Mouse (Mus musculus) neural tube, embryonic 10.5 days (tissue): ENCODE measurements around the gene Csk.

Experiments
- DNase-seq: peaks from one replicate; pipeline ENCODE4 v3.0.0-alpha.2; 2017; ENCODE audit warnings: low spot score; ENCODE audit errors: extremely low spot score

Csk gene

GRCm38 (mm10) chr9:57653283-57653682, at the start of gene Csk:
TSS of gene Csk (minus strand) at chr9:57653631.
- no peak for DNase-seq

DNA sequence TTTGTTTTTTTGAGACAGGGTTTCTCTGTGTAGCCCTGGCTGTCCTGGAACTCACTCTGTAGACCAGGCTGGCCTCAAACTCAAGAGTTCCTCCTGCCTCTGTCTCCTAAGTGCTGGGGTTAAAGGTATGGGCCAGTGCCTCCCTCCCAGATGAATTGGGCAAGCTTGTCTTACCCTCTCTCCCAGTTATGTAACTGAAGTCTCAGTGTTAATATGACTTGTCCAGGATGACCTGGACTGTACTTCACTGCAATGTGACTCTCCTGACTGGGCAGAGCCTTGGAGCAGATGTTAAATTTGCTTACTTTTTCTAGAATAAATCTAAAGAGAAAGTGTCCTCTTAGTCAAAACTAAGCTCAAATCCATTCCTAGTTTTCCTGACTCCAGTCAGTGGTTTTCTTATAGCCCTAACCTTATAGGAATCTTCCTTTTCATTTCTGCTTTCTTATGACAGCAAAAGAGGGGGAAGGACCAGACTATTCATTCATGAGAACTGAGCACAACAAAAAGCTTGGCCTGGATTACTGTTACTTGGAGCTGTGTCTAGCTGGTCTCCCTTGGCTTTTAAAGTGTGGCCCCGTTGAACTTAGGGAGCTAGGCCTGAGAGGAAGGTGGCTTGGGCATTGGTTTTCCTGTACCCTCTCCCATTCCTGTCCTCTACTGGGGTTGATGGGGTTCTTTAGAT, 45.2 kb upstream of the Csk start:
- DNase-seq = no peak

DNA sequence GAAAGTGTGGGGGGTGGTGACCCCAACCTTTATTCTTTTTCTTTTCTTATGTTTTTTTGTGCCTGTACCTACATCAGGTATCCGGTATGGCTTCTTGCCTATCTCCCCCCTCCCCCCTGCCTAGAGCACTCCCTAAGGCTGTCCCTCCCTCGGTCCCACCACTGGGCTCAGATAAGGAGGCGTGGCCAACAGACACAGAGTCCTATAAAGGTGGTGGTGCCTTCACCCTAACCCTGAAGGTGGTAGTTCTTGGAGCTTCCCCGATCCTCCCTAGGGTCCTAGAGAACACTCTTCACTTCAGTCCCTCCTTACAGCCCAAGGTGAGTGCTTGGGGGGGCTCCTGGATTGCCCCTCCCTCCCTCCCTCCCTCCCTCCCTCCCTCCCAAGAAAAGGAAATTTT, 43.9 kb upstream of the Csk start:
- DNase-seq = no peak

DNA sequence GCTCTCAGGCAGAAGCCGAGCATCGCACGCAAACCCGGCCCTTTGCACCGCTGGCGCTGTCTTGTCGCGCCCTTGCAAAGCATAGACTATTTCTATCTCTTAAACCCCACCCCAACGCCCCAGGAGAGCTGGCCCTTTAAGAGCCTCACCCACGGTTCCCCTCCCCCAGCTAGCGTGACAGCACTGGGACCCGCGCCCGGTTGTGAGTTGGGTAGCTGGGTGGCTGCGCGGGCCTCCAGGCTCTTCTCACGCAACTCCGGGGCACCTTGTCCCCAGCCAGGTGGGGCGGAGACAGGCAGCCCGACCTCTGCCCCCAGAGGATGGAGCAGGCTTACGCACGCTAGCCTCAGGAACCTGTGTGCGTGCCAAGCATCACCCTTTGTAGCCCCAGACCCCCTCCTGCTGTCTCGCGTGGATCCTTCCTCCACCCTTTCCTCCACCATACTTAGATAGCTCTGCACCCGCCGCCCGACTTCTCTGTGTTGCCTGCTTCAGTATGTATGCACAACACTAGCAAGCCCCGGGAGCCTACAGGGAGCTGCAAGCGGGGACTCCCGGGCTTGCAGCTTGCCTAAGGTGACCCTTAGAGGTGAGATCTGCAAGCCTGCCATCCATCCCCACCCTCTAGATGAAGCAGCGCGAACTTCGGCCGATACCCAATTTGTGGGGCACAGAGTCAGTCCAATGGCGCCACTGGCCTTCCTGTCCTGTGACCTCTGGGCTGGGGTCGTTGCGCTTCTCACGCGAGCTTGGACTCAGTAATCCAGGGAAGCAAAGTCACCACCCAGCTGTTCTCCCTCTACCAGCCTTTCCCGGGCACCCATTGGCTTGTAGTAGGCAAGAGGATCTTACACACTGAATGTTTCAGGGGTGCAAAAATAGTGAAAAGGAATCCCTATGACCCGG, 43.2 kb upstream of the Csk start:
- peak; percentile 30 for DNase-seq

DNA sequence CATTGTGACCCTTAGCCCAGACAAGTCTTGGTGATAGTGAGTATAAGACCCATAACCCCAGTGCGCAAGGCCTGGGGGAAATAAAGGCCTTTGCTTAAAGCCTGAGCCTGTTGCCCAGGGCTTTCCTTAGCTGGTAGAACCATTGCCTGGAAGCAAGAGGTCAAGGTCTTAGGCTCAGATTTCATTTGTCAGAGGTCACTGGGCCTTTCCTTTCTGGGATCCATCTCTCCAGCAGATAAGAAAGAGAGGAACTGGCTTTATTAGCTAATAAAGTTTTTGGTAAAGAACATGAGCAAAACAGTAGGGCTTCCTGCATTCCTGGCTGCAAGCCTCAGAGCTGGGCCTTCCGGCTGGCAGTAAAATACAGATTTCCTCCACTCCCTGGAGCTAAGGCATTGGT, 40.7 kb upstream of the Csk start:
- DNase-seq = no peak

- no peak for DNase-seq
Observed at GRCm38 (mm10) chr9:57688606-57689005, 35.2 kb upstream of the Csk start.

DNA sequence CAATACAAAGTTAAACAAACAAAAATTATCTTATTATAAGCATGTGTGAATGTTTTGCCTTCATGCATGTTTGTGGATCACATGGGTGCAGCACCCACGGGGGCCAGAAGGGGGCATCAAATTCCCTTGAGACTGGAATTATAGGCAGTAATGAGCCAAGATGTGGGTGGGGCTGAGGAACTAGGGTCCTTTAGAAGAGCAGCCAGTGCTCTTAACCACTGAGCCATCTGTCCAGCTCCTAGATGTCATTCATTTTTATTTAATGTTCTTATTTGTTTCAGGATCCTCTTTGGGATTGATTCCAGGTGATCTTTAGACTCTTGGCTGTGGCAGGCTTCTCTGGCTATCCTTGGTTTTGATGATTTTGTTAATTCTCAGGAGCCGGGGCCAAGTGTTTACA, 34.7 kb upstream of the Csk start:
- DNase-seq = no peak

- DNase-seq = no peak
Observed at GRCm38 (mm10) chr9:57687751-57688150, 34.3 kb upstream of the Csk start, which contains the start of gene Cyp1a1. TSS of gene Cyp1a1 (plus strand) at chr9:57687928.

DNA sequence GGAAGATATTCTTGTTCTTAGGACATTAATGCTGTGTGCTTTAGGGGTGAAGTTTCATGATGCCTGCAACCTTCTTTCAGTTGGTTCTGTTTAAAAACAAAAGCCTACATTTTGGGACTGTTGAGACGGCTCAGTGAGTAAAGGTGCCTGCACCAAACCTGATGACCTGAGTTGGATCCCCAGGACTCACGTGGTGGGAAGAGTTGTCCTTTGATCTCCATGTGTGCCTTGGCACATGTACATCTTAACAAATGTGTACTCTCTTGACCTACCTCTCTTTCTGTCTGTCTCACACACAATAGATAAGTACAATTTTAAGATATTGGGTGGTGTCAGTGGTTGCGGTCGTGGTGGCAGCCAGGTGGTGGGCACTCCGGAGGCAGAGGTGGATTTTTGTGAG, 32.6 kb upstream of the Csk start:
- no peak for DNase-seq

DNA sequence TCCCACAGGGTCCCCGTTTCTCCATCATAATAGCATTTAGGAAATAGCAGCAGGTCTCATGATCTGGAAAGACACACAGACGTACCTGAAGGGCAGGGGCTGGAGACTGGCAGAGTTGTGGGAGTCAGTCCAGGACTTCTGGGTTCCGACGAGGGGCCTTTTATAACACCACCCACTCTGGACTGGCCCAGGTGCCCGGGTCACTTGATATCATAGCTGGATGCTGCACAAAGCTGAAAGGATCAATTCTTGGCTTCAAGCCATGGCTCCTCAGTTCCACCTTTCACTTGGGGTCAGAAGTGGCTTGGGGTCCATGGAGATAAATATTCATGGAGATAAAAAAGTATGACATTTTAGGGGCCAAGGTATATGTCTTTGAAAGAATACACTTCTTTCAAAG, 30.1 kb upstream of the Csk start, which contains the start of gene Cyp1a2:
Gene Cyp1a2 (minus strand): TSS at position 184 of the 400 bp plus-strand sequence.
- no peak for DNase-seq

- DNase-seq = no peak
Observed at GRCm38 (mm10) chr9:57681411-57681810, 28.0 kb upstream of the Csk start.

- no peak for DNase-seq
Observed at GRCm38 (mm10) chr9:57671500-57671899, 18.1 kb upstream of the Csk start.

GRCm38 (mm10) chr9:57671037-57671436, 17.6 kb upstream of the Csk start:
- no peak for DNase-seq

DNA sequence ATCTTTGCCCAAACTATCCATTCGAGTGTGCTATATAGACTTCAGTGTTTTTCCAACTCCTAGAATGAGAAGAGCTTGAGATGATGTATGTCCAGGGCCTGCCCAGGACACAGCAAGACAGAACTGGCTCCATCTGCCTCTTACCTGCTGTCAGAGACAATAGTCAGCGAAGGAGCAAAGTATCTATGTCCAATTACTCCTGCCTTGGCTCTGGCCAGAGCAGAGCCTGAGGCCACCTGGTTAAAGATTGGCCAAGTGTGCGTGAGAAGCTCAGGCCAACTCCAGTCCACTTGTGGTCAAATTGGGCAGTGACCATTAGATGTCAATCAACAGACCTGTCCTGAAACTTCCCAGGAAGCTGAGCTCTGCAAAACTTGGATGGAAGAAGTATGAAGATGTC, 16.1 kb upstream of the Csk start:
- DNase-seq = no peak

DNA sequence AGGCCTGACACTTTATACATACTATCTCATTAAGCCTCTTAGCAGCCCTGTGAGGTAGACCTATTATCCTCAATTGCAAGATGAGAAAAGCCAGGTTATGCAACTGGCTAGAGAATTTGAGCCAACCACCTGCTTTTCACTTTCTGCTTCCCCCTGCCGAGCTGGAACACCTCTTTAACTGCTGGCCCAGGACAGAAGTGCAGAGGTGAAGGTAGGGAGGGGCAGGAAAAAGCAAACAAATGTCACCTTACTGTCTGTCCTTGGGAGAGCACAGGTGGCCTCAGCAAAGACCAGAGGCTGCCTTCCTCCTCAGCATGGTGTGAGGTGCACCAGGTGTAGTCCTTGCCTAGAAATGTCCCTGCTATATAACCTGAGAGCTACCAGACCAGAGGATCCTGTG, 14.8 kb upstream of the Csk start:
- DNase-seq = no peak

DNA sequence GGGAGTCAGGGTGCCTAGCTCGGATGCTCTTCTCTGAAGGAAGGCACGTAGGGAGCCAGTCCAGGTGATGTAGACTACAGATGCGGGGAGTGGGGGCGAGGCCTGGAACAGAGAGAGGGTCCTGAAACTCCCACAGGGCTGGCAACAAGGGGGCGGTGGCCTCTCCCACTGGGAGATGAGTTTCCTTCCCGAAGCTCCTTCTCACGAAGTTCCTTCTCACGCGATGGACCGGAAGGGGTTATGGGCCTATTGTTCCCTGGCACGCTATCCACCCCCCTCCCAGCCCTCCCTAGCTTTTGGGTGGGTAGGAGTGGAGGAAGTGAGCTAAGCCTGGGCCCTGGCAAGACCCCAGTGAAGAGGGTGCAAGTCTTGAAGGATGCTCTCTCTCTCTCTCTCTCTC, 14.4 kb upstream of the Csk start:
- no peak for DNase-seq

DNA sequence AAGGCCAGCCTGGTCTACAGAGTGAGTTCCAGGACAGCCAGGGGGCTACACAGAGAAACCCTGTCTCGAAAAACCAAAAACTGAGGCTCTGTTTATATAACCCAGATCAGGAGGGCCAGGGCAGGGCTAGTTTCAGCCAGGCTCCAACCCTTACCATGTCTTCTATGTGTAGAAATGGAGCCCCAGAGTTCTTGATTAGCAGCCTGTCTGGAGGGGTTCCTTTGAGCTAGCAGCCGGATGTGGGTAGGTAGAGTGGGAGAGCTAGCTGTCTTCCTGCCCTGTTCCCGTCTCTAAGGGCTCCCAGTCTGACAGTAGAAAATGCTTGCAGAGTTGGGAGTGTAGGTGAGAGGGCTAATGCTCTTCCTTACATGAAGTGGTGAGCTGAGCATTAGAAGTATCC, 13.7 kb upstream of the Csk start:
- no peak for DNase-seq

GRCm38 (mm10) chr9:57666536-57666935, 13.1 kb upstream of the Csk start:
- DNase-seq = no peak

DNA sequence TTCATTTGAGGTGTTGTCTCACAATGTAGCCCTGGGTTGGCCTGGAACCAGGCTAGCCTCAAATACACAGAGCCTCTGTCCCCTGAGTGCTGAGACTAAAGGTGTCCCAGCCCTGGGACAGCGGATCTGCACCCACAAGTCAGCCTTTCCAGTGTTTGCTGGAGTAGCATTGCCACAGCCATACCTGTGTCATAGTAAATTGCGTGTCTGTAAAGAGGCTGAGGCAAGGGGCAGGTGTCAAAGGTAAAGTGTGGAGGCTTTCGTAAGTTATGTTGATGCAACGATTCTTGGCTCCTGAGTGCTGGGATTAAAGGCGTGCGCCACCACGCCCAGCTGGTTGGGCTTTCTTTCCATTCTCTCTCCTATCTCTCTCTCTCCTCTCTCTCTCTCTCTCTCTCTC, 11.2 kb upstream of the Csk start:
- no peak for DNase-seq

- no peak for DNase-seq
Observed at GRCm38 (mm10) chr9:57661552-57661951, 8.1 kb upstream of the Csk start.

DNA sequence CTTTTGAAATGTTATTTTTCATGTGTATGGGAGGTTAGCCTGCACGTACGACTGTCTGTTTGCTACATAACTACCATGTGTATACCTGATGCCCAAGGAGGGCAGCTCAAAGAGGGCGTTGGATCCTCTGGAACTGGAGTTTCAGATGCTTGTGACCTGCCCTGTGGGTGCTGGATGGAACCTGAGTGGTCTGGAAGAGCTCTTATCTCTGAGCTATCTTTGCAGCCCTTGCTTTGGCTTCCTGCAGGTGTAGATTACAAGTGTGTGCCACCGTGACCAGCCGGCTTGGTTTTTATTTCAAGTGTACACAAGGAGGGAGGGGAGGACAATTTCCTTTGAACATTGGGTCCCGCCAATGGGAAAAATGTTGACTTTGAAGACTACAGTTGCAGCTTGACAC, 7.1 kb upstream of the Csk start:
- no peak for DNase-seq

DNA sequence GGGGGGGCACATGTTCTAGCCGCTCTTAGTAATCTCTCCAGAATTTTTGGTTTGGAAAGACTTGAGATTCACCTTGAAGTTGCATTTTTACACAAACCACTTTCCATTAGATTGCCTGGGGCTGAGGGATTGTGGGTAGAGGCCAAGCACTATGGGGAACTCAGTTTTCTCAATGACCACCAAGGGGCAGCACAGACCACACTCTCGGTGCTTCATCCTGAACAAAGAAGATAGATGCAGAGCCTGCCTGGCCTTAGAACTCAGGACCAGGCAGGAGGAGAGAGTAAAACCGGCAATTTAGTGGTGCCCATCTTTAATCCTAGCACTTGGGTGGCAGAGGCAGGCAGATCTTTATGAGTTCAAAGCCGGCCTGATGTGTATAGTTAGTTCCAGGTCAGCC, 6.3 kb upstream of the Csk start:
- no peak for DNase-seq

- DNase-seq = no peak
Observed at GRCm38 (mm10) chr9:57658970-57659369, 5.5 kb upstream of the Csk start.
